Mouse (Mus musculus) heart, adult 2 months (tissue): ENCODE measurements around the gene Snw1.

Source experiments
- CTCF ChIP-seq: fragments of 200-600 bp; IDR thresholded peaks from 2 replicates; pipeline ENCODE4 v1.8.1; 2022; ENCODE audit warnings: antibody characterized with exemption, mild to moderate bottlenecking, moderate library complexity
- EP300 ChIP-seq: fragments of 200-500 bp; IDR thresholded peaks from 2 replicates; pipeline ENCODE4 v1.6.1; 2011; ENCODE audit warnings: low read depth, low read length, control low read depth; ENCODE audit not compliant: insufficient read depth
- POLR2A ChIP-seq: fragments of 200-500 bp; IDR thresholded peaks from 2 replicates; pipeline ENCODE4 v1.6.1; 2011; ENCODE audit warnings: mild to moderate bottlenecking, low read depth, low read length, control low read depth; ENCODE audit not compliant: insufficient read depth

DNA sequence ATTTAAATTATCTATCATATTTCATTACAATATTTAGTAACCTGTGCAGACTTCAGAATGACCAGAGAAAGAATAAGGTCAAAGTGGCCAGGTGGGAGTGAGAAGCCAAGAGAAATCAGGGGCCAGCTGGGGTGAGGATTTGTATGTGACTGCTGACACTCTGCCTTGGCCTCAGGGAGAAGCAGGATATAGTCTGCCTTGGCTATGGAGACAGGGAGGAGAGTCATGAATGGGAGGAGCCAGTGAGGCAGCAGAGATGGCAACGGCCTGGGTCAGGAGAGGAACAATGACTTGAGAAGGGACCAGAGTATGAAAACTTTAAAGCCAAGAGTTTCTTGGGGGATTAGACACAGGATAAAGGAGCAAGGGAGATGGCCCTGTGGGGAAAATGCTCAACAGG lies 48.4 kb downstream of the Snw1 start:
- TF ChIP-seq CTCF (no peak), POLR2A (no peak), EP300 (no peak)
